Mouse (Mus musculus): ENCODE data around the gene Sat1.

DNA sequence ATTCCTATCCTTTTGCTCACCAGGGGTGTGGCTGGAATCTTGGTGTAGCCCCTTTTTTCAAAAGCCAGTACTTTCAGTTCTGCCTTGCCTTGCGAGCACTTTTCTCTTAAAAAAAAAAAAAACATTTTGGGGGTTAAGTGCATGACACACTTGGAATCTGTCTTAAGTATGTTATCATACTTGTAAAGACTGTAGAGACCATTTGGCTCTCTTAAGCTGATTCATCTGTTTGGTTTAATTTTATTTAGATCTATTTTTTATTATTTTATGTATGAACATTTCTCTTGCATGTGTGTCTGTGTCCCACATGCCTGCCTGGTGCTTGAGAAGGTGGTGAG, 46.6 kb upstream of the Sat1 start:
- TF ChIP-seq CTCF (IDR thresholded peaks at IDR 0.05) = no peak
- no peak for TF ChIP-seq POLR2A (IDR thresholded peaks at IDR 0.05; ENCODE audit: insufficient read depth, low read depth, low read length)
